Mouse (Mus musculus) ES-E14 (cell line): ENCODE data around the gene Upf3b. TPM values are rescaled to one million over a fixed set of nuclear protein-coding genes. Genes with fewer than 3 reads are reported as not detected.

Source experiments
- DNase-seq: peaks from one replicate; pipeline ENCODE4 v3.0.0-alpha.2; 2013; ENCODE audit warnings: low read depth, low spot score
- H3K27ac ChIP-seq: 2 replicates; pipeline ENCODE4 v1.5.1; 2012; ENCODE audit warnings: low read depth, mild to moderate bottlenecking, low read length, moderate library complexity, mixed read lengths; ENCODE audit not compliant: poor library complexity, insufficient read depth, severe bottlenecking
- H3K36me3 ChIP-seq: 2 replicates; pipeline ENCODE4 v1.6.1; 2012; ENCODE audit warnings: mild to moderate bottlenecking, low read length, moderate library complexity, mixed read lengths; ENCODE audit not compliant: control insufficient read depth, poor library complexity, insufficient read depth, severe bottlenecking
- H3K4me1 ChIP-seq, 2 experiments: fragments of 150-350 bp in 1 of 2; sonication (generic) in 1 of 2; 2 replicates each; pipeline ENCODE4 v1.6.1; 2012; ENCODE audit warnings: low read length in 2 of 2, mild to moderate bottlenecking in 1 of 2, mixed read lengths in 1 of 2; ENCODE audit not compliant: control insufficient read depth in 2 of 2, insufficient read depth in 2 of 2, poor library complexity in 1 of 2
- H3K4me3 ChIP-seq, 2 experiments: fragments of 150-350 bp in 1 of 2; sonication (generic) in 1 of 2; 2 replicates each; pipeline ENCODE4 v1.5.1; 2012; ENCODE audit warnings: low read length in 2 of 2, low read depth in 1 of 2, mild to moderate bottlenecking in 1 of 2, mixed read lengths in 1 of 2; ENCODE audit not compliant: insufficient read depth in 1 of 2, poor library complexity in 1 of 2, severe bottlenecking in 1 of 2
- H3K9ac ChIP-seq: 2 replicates; pipeline ENCODE4 v1.6.1; 2012; ENCODE audit warnings: low read depth, mild to moderate bottlenecking, low read length, mixed read lengths; ENCODE audit not compliant: poor library complexity, insufficient read depth, severe bottlenecking
- H3K9me3 ChIP-seq: fragments of 150-350 bp; sonication (generic); 2 replicates; pipeline ENCODE4 v1.6.1; 2012; ENCODE audit warnings: low read depth, mild to moderate bottlenecking, low read length; ENCODE audit not compliant: control insufficient read depth, insufficient read depth
- CHD2 ChIP-seq: IDR thresholded peaks from 2 replicates; pipeline ENCODE4 v1.6.1; 2014; ENCODE audit warnings: mild to moderate bottlenecking, low read depth, low read length, inconsistent platforms
- HCFC1 ChIP-seq: IDR thresholded peaks from 2 replicates; pipeline ENCODE4 v1.6.1; 2012; ENCODE audit warnings: low read length, inconsistent platforms, borderline replicate concordance; ENCODE audit not compliant: insufficient read depth
- MAFK ChIP-seq: IDR thresholded peaks from 2 replicates; pipeline ENCODE4 v1.6.1; 2014; ENCODE audit warnings: mild to moderate bottlenecking, low read depth, low read length, inconsistent platforms; ENCODE audit not compliant: insufficient read depth
- ZC3H11A ChIP-seq: IDR thresholded peaks from 2 replicates; pipeline ENCODE4 v1.6.1; 2012; ENCODE audit warnings: low read depth, mild to moderate bottlenecking, inconsistent platforms, low read length, borderline replicate concordance
- ZNF384 ChIP-seq: IDR thresholded peaks from 2 replicates; pipeline ENCODE4 v1.6.1; 2012; ENCODE audit warnings: low read depth, low read length, inconsistent platforms
- in situ Hi-C, 2 experiments: fragments of 600-800 bp; cut with MboI; formaldehyde crosslinking; loops; one replicate each; pipeline ENCODE4 v1.15.1; 2025; ENCODE audit warnings: low sequenced_read_pairs in 2 of 2, inconsistent platforms in 1 of 2; ENCODE audit not compliant: unreplicated experiment in 2 of 2
- total RNA-seq: library from RNA; depleted of rRNA; stranded (reverse); fragments of 300-350 nt; gene quantifications from 2 replicates; pipeline ENCODE4 v1.2.3, GENCODE M21; 2012

Gene Upf3b
- total RNA-seq, 1 experiment, result 18.8 TPM

DNA sequence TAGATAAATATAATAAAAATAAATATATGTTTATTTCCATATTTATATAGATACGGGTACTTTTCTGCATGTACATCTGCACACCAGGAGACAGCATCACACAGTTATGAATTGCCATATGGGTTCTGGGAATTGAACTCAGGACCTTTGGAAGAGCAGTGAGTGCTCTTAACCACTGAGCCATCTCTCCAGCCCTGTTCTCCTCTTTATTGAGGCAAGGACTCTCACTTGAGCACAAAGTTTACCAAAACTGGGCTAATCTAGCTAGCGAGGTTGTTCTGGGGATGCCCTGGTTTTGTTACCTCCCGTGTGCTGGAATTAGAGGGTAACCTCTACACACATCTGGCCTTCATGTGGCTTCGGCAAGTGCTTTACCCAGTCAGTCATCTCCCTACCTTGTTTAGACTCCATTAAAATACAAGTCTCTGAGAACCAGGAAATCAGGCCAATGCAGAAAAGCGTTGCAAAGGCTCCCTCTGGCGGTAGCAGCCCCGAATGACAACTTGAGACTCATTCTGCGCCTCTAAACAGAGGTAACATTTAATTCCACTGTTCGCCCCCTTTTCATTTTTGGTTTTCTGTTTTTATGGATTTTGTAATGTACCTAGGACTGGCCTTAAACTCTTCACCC lies 35.7 kb downstream of the Upf3b start:
- no peak overlapping the region for H3K4me3 ChIP-seq
- in situ Hi-C loops, result no loop called here
- H3K9ac ChIP-seq, result peak overlapping the region; percentile 42; the same call in 1 of the 2 replicates
- no peaks in the 10 kb centered on the region for H3K4me1 ChIP-seq
- peak; percentile 40 for DNase-seq
- no peaks in the 10 kb centered on the region for H3K36me3 ChIP-seq
- H3K27ac ChIP-seq, result 0 out of 2 replicates have a peak overlapping the region, but pooled peaks have one; percentile 7
- TF ChIP-seq ZC3H11A (no peak), MAFK (no peak), HCFC1 (no peak), ZNF384 (no peak), CHD2 (no peak)
- H3K9me3 ChIP-seq, result no peaks in the 10 kb centered on the region

DNA sequence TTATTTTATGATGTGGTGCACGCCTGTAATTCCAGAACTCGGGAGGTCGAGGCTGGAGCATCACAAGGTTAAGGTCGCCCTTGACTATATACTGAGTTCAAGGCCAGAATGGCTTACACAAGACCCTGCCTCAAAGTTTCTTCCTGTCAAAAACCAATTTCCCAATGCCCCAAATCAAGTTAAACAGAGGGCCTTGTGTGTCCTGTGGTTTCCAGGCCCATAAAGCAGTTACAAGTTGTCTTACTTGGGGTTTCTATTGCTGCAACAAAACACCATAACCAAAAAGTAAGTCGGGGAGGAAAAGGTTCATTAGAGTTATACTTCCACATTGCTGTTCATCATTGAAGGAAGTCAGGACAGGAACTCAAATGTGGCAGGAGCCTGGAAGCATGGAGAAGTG lies 41.4 kb downstream of the Upf3b start:
- H3K9ac ChIP-seq, result no peak overlapping the region
- no peaks in the 10 kb centered on the region for H3K9me3 ChIP-seq
- no peak overlapping the region for H3K27ac ChIP-seq
- no peak for DNase-seq
- H3K4me3 ChIP-seq, result no peak overlapping the region
- no peaks in the 10 kb centered on the region for H3K36me3 ChIP-seq
- TF ChIP-seq ZNF384, result no peak
- in situ Hi-C loops, result no loop called here
- no peaks in the 10 kb centered on the region for H3K4me1 ChIP-seq

DNA sequence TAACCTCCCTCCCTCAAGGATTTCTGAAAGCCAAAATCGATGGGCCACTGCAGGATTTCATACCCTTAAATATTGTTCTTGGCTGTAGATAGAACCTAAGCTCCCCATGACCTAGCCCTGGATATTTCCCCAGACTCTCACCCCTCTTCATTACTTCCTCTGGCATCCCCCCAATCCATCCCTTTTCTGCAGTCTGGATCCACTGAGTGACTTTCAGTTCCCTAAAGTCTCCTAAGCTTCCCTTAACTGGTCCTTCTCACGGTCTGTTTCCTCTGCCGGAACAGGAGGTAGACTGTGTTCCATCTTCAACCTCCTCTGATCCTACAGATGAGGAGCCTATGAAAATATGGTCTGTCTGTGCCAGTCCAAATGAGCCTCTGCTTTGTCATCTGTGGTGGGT lies 42.8 kb downstream of the Upf3b start:
- no peaks in the 10 kb centered on the region for H3K36me3 ChIP-seq
- no peaks in the 10 kb centered on the region for H3K9me3 ChIP-seq
- no peak overlapping the region for H3K9ac ChIP-seq
- no peak overlapping the region for H3K4me3 ChIP-seq
- H3K27ac ChIP-seq, result no peak overlapping the region
- no peak for DNase-seq
- no peaks in the 10 kb centered on the region for H3K4me1 ChIP-seq
- in situ Hi-C loops, result no loop called here
- TF ChIP-seq MAFK (no peak), HCFC1 (no peak), ZNF384 (no peak), CHD2 (no peak)

DNA sequence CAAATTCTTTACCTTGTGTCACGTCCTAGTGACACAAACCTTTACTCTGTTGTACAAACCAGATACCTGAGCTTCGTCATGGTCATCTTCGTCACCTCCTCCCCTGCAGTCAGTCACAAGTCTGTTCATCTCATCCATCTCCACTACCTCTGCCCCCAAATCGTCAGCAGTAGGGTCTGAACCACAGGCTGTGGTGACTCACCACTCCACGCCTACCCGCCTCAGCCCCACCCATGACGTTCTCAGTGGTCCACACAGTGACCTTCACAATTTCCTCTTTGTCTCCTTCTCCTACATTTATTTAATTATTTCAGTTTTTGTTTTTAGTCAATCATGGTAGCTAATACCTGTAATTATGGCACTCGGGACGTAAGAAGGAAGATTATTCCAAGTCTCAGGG lies 46.2 kb downstream of the Upf3b start:
- no peaks in the 10 kb centered on the region for H3K9me3 ChIP-seq
- in situ Hi-C loops, result no loop called here
- no peaks in the 10 kb centered on the region for H3K4me1 ChIP-seq
- no peak overlapping the region for H3K9ac ChIP-seq
- H3K36me3 ChIP-seq, result no peaks in the 10 kb centered on the region
- no peak overlapping the region for H3K4me3 ChIP-seq
- TF ChIP-seq ZNF384 (no peak), MAFK (no peak), ZC3H11A (no peak), HCFC1 (no peak), CHD2 (no peak)
- no peak overlapping the region for H3K27ac ChIP-seq
- DNase-seq, result no peak

DNA sequence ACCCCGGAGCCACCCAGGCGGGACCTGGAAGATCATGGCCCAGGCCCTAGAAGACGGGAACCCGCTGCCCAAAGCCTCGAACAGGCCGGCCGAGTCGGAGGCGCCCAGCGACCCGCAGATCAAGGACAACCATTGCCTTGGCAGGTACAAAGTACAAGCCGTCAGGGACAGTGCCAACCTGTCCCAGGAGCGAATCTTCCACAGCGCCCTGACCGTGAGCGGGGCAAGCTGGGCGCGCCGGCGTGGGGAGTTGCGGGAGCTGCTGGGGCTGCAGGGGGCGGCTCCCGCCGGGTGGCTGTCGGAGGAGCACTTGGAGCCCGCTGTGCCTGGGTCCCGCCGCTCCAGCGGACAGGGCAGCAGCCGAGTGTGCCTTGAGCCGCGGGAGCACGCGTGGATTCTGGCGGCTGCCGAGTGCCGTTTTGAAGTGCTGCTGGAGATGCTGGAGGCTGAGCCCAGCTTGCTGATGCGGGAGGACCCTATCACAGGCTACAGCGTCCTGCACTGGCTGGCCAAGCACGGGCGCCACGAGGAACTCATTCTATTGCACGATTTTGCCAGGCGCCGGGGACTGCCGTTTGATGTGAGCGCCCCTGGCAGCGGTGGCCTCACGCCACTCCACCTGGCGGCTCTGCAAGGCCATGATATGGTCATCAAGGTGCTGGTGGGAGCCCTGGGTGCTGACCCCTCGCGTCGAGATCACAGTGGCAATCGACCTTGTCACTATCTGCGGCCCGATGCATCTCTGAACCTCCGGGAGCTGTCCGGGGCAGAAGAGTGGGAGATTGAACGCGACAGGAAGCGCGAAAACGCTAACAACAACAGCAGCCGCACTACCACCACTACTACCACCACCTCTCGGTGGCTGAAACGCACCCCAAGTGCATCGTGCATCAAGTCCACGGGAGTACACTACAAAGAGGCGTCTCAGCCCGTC lies 61.0 kb downstream of the Upf3b start:
- Histone ChIP-seq H3K9ac (peak overlapping the region; percentile 29; the same call in 1 of the 2 replicates), H3K4me3 (peak overlapping the region; percentile 36 to 52), H3K4me1 (0 out of 4 replicates have a peak, but pooled peaks cover 0 to 2% of the 10 kb centered on the region in 2 experiments), H3K27ac (no peak overlapping the region), H3K36me3 (no peaks in the 10 kb centered on the region), H3K9me3 (no peaks in the 10 kb centered on the region)
- TF ChIP-seq HCFC1 (no peak), CHD2 (no peak), ZNF384 (no peak), MAFK (no peak), ZC3H11A (no peak)
- in situ Hi-C loops, result no loop called here
- no peak for DNase-seq
